Mouse (Mus musculus) limb, embryonic 12.5 days (tissue): ENCODE results near the gene Pfn3. TPM values are rescaled to one million over a fixed set of nuclear protein-coding genes. Genes with fewer than 3 reads are reported as not detected.
"Not testable (repeated sequence)": the region's sequence is repeated elsewhere in the genome, so short reads cannot be mapped to it uniquely, and the experiment has no call there.

ENCODE experiments used
- ATAC-seq: fragments of 200-750 bp; cut with Nextera tagmentation; 2 replicates; pipeline ENCODE4 v1.8.0; 2017; ENCODE audit warnings: low read depth, moderate TSS enrichment; ENCODE audit not compliant: insufficient number of reproducible peaks, insufficient read depth, low FRiP score, low TSS enrichment
- H3K27ac ChIP-seq: fragments of 300-500 bp; sonication (generic); 2 replicates; pipeline ENCODE4 v1.5.1; 2016; ENCODE audit warnings: mild to moderate bottlenecking, moderate library complexity
- H3K27me3 ChIP-seq: fragments of 300-500 bp; sonication (generic); 2 replicates; pipeline ENCODE4 v1.6.1; 2016; ENCODE audit warnings: mild to moderate bottlenecking, moderate library complexity
- H3K36me3 ChIP-seq: fragments of 300-500 bp; sonication (generic); 2 replicates; pipeline ENCODE4 v1.6.1; 2016; ENCODE audit warnings: mild to moderate bottlenecking, moderate library complexity
- H3K4me1 ChIP-seq: fragments of 300-500 bp; sonication (generic); replicated peaks from 2 replicates; pipeline ENCODE4 v1.6.1; 2016
- H3K4me2 ChIP-seq: fragments of 300-500 bp; sonication (generic); 2 replicates; pipeline ENCODE4 v1.6.1; 2016; ENCODE audit warnings: mild to moderate bottlenecking, moderate library complexity
- H3K4me3 ChIP-seq: fragments of 300-500 bp; sonication (generic); replicated peaks from 2 replicates; pipeline ENCODE4 v1.5.1; 2016; ENCODE audit warnings: mild to moderate bottlenecking
- H3K9ac ChIP-seq: fragments of 300-500 bp; sonication (generic); replicated peaks from 2 replicates; pipeline ENCODE4 v1.6.1; 2016; ENCODE audit warnings: mild to moderate bottlenecking, moderate library complexity
- H3K9me3 ChIP-seq: fragments of 300-500 bp; sonication (generic); 2 replicates; pipeline ENCODE4 v1.6.1; 2016; ENCODE audit warnings: mild to moderate bottlenecking, moderate library complexity
- WGBS: fragments of 180-500 bp; shearing (Covaris S2); methylation state at CpG from one replicate; pipeline ENCODE4 v1.1.7; 2016; 5-methylcytosine and 5-hydroxymethylcytosine counted together
- polyA plus RNA-seq: library from polyadenylated mRNA; unstranded; fragments of >200 nt; fragmentation: Nextera tagmentation; extraction: Ambion mirVana; gene quantifications from 2 replicates; pipeline ENCODE4 v1.2.1, GENCODE M21; 2016

Gene Pfn3
- polyA plus RNA-seq, 1 experiment from 2014 or later = not detected

DNA sequence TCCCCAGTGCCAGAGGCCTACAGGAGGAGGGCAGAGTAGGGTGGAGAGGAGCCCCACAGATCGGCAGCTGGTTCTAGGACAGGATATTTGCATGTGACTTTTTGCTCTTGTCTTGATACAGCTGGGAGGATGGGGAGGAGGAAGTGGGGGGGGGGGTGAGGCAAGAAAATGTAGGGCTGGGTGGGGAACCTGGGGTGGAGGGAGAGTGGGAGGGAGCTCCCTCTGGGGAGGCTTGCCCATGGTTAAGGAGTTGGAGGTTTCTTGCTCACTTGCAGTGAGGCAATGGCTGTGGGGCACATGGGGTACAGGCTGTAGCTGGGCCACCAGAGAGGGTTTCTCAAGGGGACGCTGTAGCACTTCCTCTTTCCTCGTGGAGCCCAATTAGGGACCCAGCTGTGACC is 32.5 kb upstream of the Pfn3 start:
- no peak overlapping the region for H3K4me3 ChIP-seq
- H3K9ac ChIP-seq = 0 out of 2 replicates have a peak overlapping the region, but pooled peaks have one; percentile 27
- ATAC-seq = no peak
- no peaks in the 10 kb centered on the region for H3K27me3 ChIP-seq
- peak overlapping the region; percentile 74; the same call in 1 of the 2 replicates for H3K4me2 ChIP-seq
- no peak overlapping the region for H3K27ac ChIP-seq
- H3K4me1 ChIP-seq = peaks cover 25% of the 10 kb centered on the region
- H3K36me3 ChIP-seq = peaks cover 39% of the 10 kb centered on the region
- 62% methylated on average over 3 of the region's 3 CpGs for WGBS
- H3K9me3 ChIP-seq = no peaks in the 10 kb centered on the region

DNA sequence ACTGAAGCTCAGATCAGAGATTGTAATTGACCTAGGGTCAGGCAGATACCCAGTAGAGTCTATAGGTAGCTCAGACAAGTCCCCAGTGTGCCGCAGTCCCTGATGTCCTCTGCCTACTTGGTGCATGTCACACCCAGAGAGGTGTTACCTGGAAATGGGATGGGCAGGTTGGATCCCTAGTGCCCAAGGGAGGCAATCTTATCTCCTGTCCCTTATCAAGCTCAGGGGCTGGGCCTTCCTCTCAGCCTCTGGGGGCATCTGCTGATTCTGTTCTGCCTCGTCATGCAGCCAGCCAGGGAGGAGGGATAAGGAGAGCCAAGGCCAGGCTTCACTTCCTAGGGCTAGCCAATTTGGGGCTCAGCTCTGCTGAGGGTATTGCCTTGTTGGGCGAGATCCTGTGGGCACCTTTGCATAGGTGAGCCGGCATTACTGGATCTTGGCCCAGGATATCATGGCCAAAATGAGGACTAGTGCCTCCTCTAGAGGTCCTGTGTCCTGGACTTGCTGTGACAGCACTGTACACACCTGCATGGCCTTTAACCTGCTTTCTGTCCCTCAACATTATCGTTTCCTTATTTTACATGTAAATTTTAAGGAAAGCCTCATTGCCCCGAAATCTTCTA is 31.6 kb upstream of the Pfn3 start:
- no peak overlapping the region for H3K27ac ChIP-seq
- H3K36me3 ChIP-seq = peaks cover 30% of the 10 kb centered on the region
- peak overlapping the region; percentile 74 for H3K4me2 ChIP-seq
- H3K4me3 ChIP-seq = peak overlapping the region; percentile 85
- 85% methylated on average over 6 of the region's 6 CpGs for WGBS
- H3K9ac ChIP-seq = peak overlapping the region; percentile 96
- no peak for ATAC-seq
- H3K27me3 ChIP-seq = no peaks in the 10 kb centered on the region
- peaks cover 25% of the 10 kb centered on the region for H3K4me1 ChIP-seq
- no peaks in the 10 kb centered on the region for H3K9me3 ChIP-seq

- Histone ChIP-seq H3K9ac (peak overlapping the region; percentile 96), H3K27me3 (no peaks in the 10 kb centered on the region), H3K4me2 (peak overlapping the region; percentile 74), H3K4me1 (peaks cover 25% of the 10 kb centered on the region), H3K36me3 (peaks cover 19% of the 10 kb centered on the region), H3K9me3 (no peaks in the 10 kb centered on the region), H3K27ac (peak overlapping the region; percentile 96), H3K4me3 (peak overlapping the region; percentile 85)
- ATAC-seq = 0 out of 2 replicates have a peak, but pooled peaks have one; percentile 9
- 1% methylated on average over 50 of the region's 66 CpGs for WGBS
These were observed 30.5 kb upstream of the Pfn3 start for GRCm38 (mm10) chr13:55445361-55446091.

DNA sequence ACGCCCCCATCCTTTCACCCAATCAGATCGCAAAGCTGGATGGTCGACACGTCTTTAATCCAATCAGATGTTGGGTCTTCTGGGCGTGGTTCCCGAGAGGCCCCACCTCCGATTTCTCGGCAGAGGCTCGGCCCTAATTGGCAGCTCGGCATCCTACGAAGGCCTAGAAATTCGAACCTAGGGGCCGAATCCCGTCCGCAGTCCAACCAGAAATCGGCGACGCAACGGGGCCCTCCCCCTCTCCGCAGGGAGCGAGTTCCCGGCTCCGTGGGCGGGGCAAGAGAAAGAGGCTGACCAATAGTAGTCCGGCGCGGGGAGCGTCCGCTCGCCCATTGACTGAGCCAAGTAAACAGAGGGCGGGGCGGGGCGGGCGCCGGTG is 29.9 kb upstream of the Pfn3 start, which contains the start of gene Grk6:
Gene Grk6 (plus strand): TSS at position 136 of the 379 bp plus-strand sequence.
- under 1% methylated on average over 31 of the region's 35 CpGs for WGBS
- peak; percentile 96 for ATAC-seq
- no peaks in the 10 kb centered on the region for H3K27me3 ChIP-seq

GRCm38 (mm10) chr13:55444286-55444936 is 29.4 kb upstream of the Pfn3 start:
- peak overlapping the region; percentile 85 for H3K4me3 ChIP-seq
- H3K27ac ChIP-seq = peak overlapping the region; percentile 96
- H3K4me1 ChIP-seq = peaks cover 25% of the 10 kb centered on the region
- peak overlapping the region; percentile 74 for H3K4me2 ChIP-seq
- H3K27me3 ChIP-seq = no peaks in the 10 kb centered on the region
- peaks cover 8% of the 10 kb centered on the region; the same call in 1 of the 2 replicates for H3K36me3 ChIP-seq
- ATAC-seq = peak; percentile 81
- peak overlapping the region; percentile 57 for H3K9ac ChIP-seq
- under 1% methylated on average over 33 of the region's 33 CpGs for WGBS
- H3K9me3 ChIP-seq = no peaks in the 10 kb centered on the region

More for the DNA sequence above, 29.9 kb upstream of the Pfn3 start, which contains the start of gene Grk6:
- Histone ChIP-seq H3K4me2 (peak within 1 kb of the TSS; percentile 74), H3K9ac (peak within 1 kb of the TSS; percentile 96), H3K9me3 (no peaks in the 10 kb centered on the region), H3K4me3 (peak within 1 kb of the TSS; percentile 85), H3K27ac (peak within 1 kb of the TSS; percentile 96), H3K36me3 (peaks cover 13% of the 10 kb centered on the region), H3K4me1 (peaks cover 25% of the 10 kb centered on the region)

- peak overlapping the region; percentile 85 for H3K4me3 ChIP-seq
- 44% methylated on average over 9 of the region's 9 CpGs for WGBS
- H3K27ac ChIP-seq = peak overlapping the region; percentile 96
- peaks cover 25% of the 10 kb centered on the region for H3K4me1 ChIP-seq
- 0 out of 2 replicates have a peak, but pooled peaks cover 3% of the 10 kb centered on the region for H3K36me3 ChIP-seq
- no peak for ATAC-seq
- H3K9ac ChIP-seq = peak overlapping the region; percentile 57
- H3K9me3 ChIP-seq = no peaks in the 10 kb centered on the region
- H3K27me3 ChIP-seq = no peaks in the 10 kb centered on the region
- H3K4me2 ChIP-seq = peak overlapping the region; percentile 74
These were observed 28.8 kb upstream of the Pfn3 start for GRCm38 (mm10) chr13:55443799-55444285.

DNA sequence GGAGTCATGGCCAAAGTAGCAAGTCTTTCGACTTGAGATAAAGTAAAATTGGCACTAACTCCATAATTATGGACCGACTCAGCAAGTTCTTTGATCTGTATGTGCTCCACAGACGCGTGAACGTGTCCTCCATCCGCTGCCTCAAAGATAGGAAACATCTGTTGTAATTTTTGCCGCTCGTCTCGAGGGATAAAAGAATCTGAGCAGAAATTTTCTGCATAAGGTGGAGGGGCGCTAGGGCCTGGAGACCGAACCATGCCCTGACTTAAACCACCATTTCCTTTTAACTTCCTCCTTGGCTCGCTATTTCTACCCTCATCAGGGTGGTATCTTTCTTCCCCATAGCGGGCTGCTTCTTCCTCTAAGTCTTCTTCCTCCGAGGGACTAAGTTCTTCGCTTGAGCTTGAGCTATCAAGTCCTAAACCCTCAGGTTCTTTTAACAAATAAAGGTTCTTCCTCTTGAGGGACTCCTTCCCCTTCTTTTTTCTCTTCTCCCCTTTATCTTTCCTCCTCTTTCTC is 22.1 kb upstream of the Pfn3 start:
- H3K27me3 ChIP-seq, H3K4me2 ChIP-seq, ATAC-seq, H3K9ac ChIP-seq, H3K36me3 ChIP-seq, H3K27ac ChIP-seq, H3K4me3 ChIP-seq, H3K4me1 ChIP-seq: not testable (repeated sequence)
- H3K9me3 ChIP-seq = peaks cover 15% of the 10 kb centered on the region
- WGBS = 78% methylated on average over 15 of the region's 15 CpGs

DNA sequence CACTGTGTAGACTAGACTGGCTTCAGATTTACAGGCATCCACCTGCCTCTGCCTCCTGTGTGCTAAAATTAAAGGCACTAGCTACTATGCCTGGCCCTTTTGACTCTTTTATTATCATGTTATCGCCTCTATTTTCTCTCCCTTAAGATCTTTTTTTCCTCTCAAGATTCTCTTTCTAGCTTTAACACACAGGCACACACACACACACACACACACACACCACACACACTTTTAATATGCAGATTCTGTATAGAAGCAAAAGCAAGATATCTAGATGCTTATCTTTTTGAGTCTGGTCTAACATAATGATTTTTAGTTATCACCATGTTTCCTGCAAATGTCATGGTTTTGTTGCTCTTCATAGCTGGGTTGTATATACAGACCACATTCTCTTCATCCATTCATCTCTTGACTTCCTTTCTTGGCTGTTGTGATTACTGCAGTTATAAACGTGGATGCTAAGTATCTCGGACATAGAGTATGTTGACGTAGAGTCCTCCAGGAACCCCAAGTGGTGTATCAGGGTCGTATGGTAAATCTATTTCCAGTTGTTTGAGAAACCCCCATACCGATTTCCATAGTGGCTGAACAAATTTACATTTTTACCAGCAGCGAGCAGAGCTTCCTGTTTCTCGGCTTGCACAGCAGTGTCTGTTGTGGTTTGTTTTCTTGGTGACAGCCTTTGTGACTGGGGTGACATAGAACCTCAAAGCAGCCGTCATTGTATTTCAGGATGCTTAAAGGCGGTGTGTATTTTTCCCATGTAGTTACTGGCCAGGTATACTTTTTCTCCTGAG is 17.1 kb upstream of the Pfn3 start:
- Histone ChIP-seq H3K9ac (no peak overlapping the region), H3K4me2 (no peak overlapping the region), H3K36me3 (no peaks in the 10 kb centered on the region), H3K9me3 (0 out of 2 replicates have a peak, but pooled peaks cover 5% of the 10 kb centered on the region), H3K4me1 (no peaks in the 10 kb centered on the region), H3K4me3 (no peak overlapping the region), H3K27ac (no peak overlapping the region), H3K27me3 (no peaks in the 10 kb centered on the region; the same call in 1 of the 2 replicates)
- no peak for ATAC-seq
- WGBS = 77% methylated on average over 10 of the region's 10 CpGs

DNA sequence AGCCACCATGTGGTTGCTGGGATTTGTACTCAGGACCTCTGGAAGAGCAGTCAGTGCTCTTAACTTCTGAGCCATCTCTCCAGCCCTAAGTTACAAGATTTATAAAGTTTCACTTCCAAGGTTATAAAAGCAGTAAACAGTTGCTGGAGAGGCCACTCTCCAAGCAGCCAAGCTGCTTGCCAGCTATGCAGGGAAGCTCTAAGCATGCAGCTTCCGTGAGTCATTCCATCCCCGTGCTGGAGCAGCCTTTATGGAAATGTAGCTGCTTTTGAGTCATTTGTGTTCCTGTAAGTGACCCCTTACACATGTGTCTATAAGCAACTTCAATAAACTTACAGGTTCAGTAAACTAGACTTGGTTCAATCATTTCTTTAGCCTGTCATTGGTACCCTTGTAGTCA is 15.5 kb upstream of the Pfn3 start:
- Histone ChIP-seq H3K9me3 (0 out of 2 replicates have a peak, but pooled peaks cover 5% of the 10 kb centered on the region), H3K4me3 (no peak overlapping the region), H3K4me2 (no peak overlapping the region), H3K4me1 (no peaks in the 10 kb centered on the region), H3K9ac (no peak overlapping the region), H3K36me3 (no peaks in the 10 kb centered on the region), H3K27ac (no peak overlapping the region), H3K27me3 (peaks cover 4% of the 10 kb centered on the region)
- 81% methylated on average over 2 of the region's 2 CpGs for WGBS
- no peak for ATAC-seq

GRCm38 (mm10) chr13:55429226-55429888 is 14.3 kb upstream of the Pfn3 start:
- Histone ChIP-seq H3K4me2 (no peak overlapping the region), H3K36me3 (no peaks in the 10 kb centered on the region), H3K27ac (no peak overlapping the region), H3K4me3 (no peak overlapping the region), H3K27me3 (peaks cover 4% of the 10 kb centered on the region), H3K4me1 (no peaks in the 10 kb centered on the region), H3K9ac (no peak overlapping the region), H3K9me3 (0 out of 2 replicates have a peak, but pooled peaks cover 5% of the 10 kb centered on the region)
- WGBS = 69% methylated on average over 12 of the region's 12 CpGs
- ATAC-seq = no peak
